Mouse (Mus musculus) MEL (cell line): Measurements from ENCODE around the gene Ndufa7. TPM values are rescaled to one million over a fixed set of nuclear protein-coding genes. Genes with fewer than 3 reads are reported as not detected.

Experiments used
- DNase-seq: peaks from one replicate; pipeline ENCODE4 v3.0.0; 2011; ENCODE audit warnings: low read depth, low spot score
- H3K27ac ChIP-seq: 2 replicates; pipeline ENCODE4 v1.5.1; 2012; ENCODE audit warnings: low read depth, mild to moderate bottlenecking, control low read depth, low read length, moderate library complexity; ENCODE audit not compliant: control insufficient read depth
- H3K27me3 ChIP-seq, 2 experiments: fragments of 150-350 bp in 1 of 2; sonication (generic) in 1 of 2; 2 replicates each; pipeline ENCODE4 v1.6.1; 2012; ENCODE audit warnings: low read length in 2 of 2, mild to moderate bottlenecking in 2 of 2, improper control_type of control experiment in 1 of 2, moderate library complexity in 1 of 2; ENCODE audit not compliant: insufficient read depth in 2 of 2, control insufficient read depth in 1 of 2
- H3K36me3 ChIP-seq, 2 experiments: 2 replicates each; pipeline ENCODE4 v1.6.1; 2012 to 2014; ENCODE audit warnings: low read length in 2 of 2, improper control_type of control experiment in 1 of 2, inconsistent platforms in 1 of 2, mild to moderate bottlenecking in 1 of 2; ENCODE audit not compliant: insufficient read depth in 2 of 2, control insufficient read depth in 1 of 2
- H3K4me1 ChIP-seq, 2 experiments: fragments of 150-350 bp in 1 of 2; sonication (generic) in 1 of 2; 2 replicates each; pipeline ENCODE4 v1.6.1; 2012; ENCODE audit warnings: low read length in 2 of 2, improper control_type of control experiment in 1 of 2, mild to moderate bottlenecking in 1 of 2; ENCODE audit not compliant: insufficient read depth in 2 of 2, control insufficient read depth in 1 of 2
- H3K4me3 ChIP-seq, 2 experiments: fragments of 150-350 bp in 1 of 2; sonication (generic) in 1 of 2; 2 replicates each; pipeline ENCODE4 v1.5.1; 2012; ENCODE audit warnings: low read depth in 2 of 2, low read length in 2 of 2, mild to moderate bottlenecking in 2 of 2, moderate library complexity in 2 of 2, control low read depth in 1 of 2, improper control_type of control experiment in 1 of 2; ENCODE audit not compliant: control insufficient read depth in 1 of 2, insufficient read depth in 1 of 2
- H3K79me2 ChIP-seq: 2 replicates; pipeline ENCODE4 v1.6.1; 2012; ENCODE audit warnings: mild to moderate bottlenecking, low read length, moderate library complexity; ENCODE audit not compliant: control insufficient read depth, poor library complexity, insufficient read depth
- H3K9ac ChIP-seq: 2 replicates; pipeline ENCODE4 v1.6.1; 2012; ENCODE audit warnings: low read depth, mild to moderate bottlenecking, control low read depth, low read length, moderate library complexity; ENCODE audit not compliant: control insufficient read depth, poor library complexity, severe bottlenecking
- H3K9me3 ChIP-seq: fragments of 150-350 bp; sonication (generic); replicated peaks from 2 replicates; pipeline ENCODE4 v1.6.1; 2012; ENCODE audit warnings: mild to moderate bottlenecking, low read length, improper control_type of control experiment, moderate library complexity; ENCODE audit not compliant: insufficient read depth
- BHLHE40 ChIP-seq: IDR thresholded peaks from 2 replicates; pipeline ENCODE4 v1.6.1; 2012; ENCODE audit warnings: low read depth, mild to moderate bottlenecking, inconsistent platforms, low read length, improper control_type of control experiment, borderline replicate concordance
- CHD1 ChIP-seq: IDR thresholded peaks from 2 replicates; pipeline ENCODE4 v1.6.1; 2012; ENCODE audit warnings: low read depth, mild to moderate bottlenecking, inconsistent platforms, low read length, improper control_type of control experiment
- CHD2 ChIP-seq: IDR thresholded peaks from 2 replicates; pipeline ENCODE4 v1.6.1; 2011; ENCODE audit warnings: low read length, improper control_type of control experiment
- ELF1 ChIP-seq: IDR thresholded peaks from 2 replicates; pipeline ENCODE4 v1.6.1; 2014; ENCODE audit warnings: low read depth, mild to moderate bottlenecking, inconsistent platforms, low read length, improper control_type of control experiment, moderate library complexity
- EP300 ChIP-seq, 2 experiments: IDR thresholded peaks; 2 replicates each; pipeline ENCODE4 v1.6.1; 2011; ENCODE audit warnings: improper control_type of control experiment in 2 of 2, low read length in 2 of 2, low read depth in 1 of 2, mild to moderate bottlenecking in 1 of 2
- ETS1 ChIP-seq: IDR thresholded peaks from 2 replicates; pipeline ENCODE4 v1.6.1; 2012; ENCODE audit warnings: low read depth, mild to moderate bottlenecking, inconsistent platforms, low read length, improper control_type of control experiment, moderate library complexity
- GABPA ChIP-seq: IDR thresholded peaks from 2 replicates; pipeline ENCODE4 v1.6.1; 2012; ENCODE audit warnings: low read depth, mild to moderate bottlenecking, inconsistent platforms, low read length, improper control_type of control experiment, moderate library complexity
- GATA1 ChIP-seq: IDR thresholded peaks from 2 replicates; pipeline ENCODE4 v1.6.1; 2011; ENCODE audit warnings: low read depth, low read length, improper control_type of control experiment
- HCFC1 ChIP-seq: IDR thresholded peaks from 2 replicates; pipeline ENCODE4 v1.6.1; 2012; ENCODE audit warnings: low read depth, mild to moderate bottlenecking, inconsistent platforms, low read length, improper control_type of control experiment, moderate library complexity
- JUND ChIP-seq: IDR thresholded peaks from 2 replicates; pipeline ENCODE4 v1.6.1; 2011; ENCODE audit warnings: low read depth, mild to moderate bottlenecking, improper control_type of control experiment, low read length
- KAT2A ChIP-seq: conservative IDR thresholded peaks from 2 replicates; pipeline ENCODE4 v1.6.1; 2012; ENCODE audit warnings: low read depth, low read length, improper control_type of control experiment, inconsistent platforms
- MAFK ChIP-seq: IDR thresholded peaks from 2 replicates; pipeline ENCODE4 v1.6.1; 2011; ENCODE audit warnings: low read depth, mild to moderate bottlenecking, low read length, improper control_type of control experiment, borderline replicate concordance
- MAX ChIP-seq: IDR thresholded peaks from 2 replicates; pipeline ENCODE4 v1.6.1; 2011; ENCODE audit warnings: low read length, improper control_type of control experiment
- MAZ ChIP-seq: IDR thresholded peaks from 2 replicates; pipeline ENCODE4 v1.6.1; 2012; ENCODE audit warnings: low read depth, mild to moderate bottlenecking, inconsistent platforms, low read length, improper control_type of control experiment
- MYB ChIP-seq: IDR thresholded peaks from 2 replicates; pipeline ENCODE4 v1.6.1; 2011; ENCODE audit warnings: mild to moderate bottlenecking, low read depth, low read length, improper control_type of control experiment
- MYC ChIP-seq: IDR thresholded peaks from 2 replicates; pipeline ENCODE4 v1.6.1; 2011; ENCODE audit warnings: low read depth, mild to moderate bottlenecking, low read length, improper control_type of control experiment, moderate library complexity
- NELFE ChIP-seq: IDR thresholded peaks from 2 replicates; pipeline ENCODE4 v1.6.1; 2011; ENCODE audit warnings: low read depth, low read length, improper control_type of control experiment
- NRF1 ChIP-seq: IDR thresholded peaks from 2 replicates; pipeline ENCODE4 v1.6.1; 2014; ENCODE audit warnings: low read depth, mild to moderate bottlenecking, inconsistent platforms, low read length, improper control_type of control experiment, moderate library complexity; ENCODE audit not compliant: poor library complexity, insufficient read depth, severe bottlenecking
- POLR2A ChIP-seq, 2 experiments: IDR thresholded peaks; 2 replicates each; pipeline ENCODE4 v1.6.1; 2011 to 2012; ENCODE audit warnings: low read length in 2 of 2, mild to moderate bottlenecking in 2 of 2, control low read depth in 1 of 2, improper control_type of control experiment in 1 of 2, low read depth in 1 of 2, moderate library complexity in 1 of 2; ENCODE audit not compliant: control insufficient read depth in 1 of 2, insufficient read depth in 1 of 2, poor library complexity in 1 of 2
- RAD21 ChIP-seq: IDR thresholded peaks from 2 replicates; pipeline ENCODE4 v1.6.1; 2011; ENCODE audit warnings: mild to moderate bottlenecking, low read depth, low read length, improper control_type of control experiment
- RCOR1 ChIP-seq: IDR thresholded peaks from 2 replicates; pipeline ENCODE4 v1.6.1; 2012; ENCODE audit warnings: low read depth, mild to moderate bottlenecking, inconsistent platforms, low read length, improper control_type of control experiment
- SIN3A ChIP-seq: IDR thresholded peaks from 2 replicates; pipeline ENCODE4 v1.6.1; 2012; ENCODE audit warnings: low read length, improper control_type of control experiment, inconsistent platforms
- SMC3 ChIP-seq: IDR thresholded peaks from 2 replicates; pipeline ENCODE4 v1.6.1; 2011; ENCODE audit warnings: low read depth, low read length, improper control_type of control experiment
- TAL1 ChIP-seq: IDR thresholded peaks from 2 replicates; pipeline ENCODE4 v1.6.1; 2012; ENCODE audit warnings: mild to moderate bottlenecking, inconsistent platforms, low read length, moderate library complexity, mixed read lengths
- TBP ChIP-seq: IDR thresholded peaks from 2 replicates; pipeline ENCODE4 v1.8.0; 2011; ENCODE audit warnings: low read depth, low read length, improper control_type of control experiment
- UBTF ChIP-seq: IDR thresholded peaks from 2 replicates; pipeline ENCODE4 v1.6.1; 2012; ENCODE audit warnings: low read depth, mild to moderate bottlenecking, inconsistent platforms, low read length, improper control_type of control experiment, moderate library complexity, borderline replicate concordance; ENCODE audit not compliant: insufficient read depth
- USF1 ChIP-seq: IDR thresholded peaks from 2 replicates; pipeline ENCODE4 v1.6.1; 2014; ENCODE audit warnings: low read depth, mild to moderate bottlenecking, inconsistent platforms, low read length, improper control_type of control experiment, moderate library complexity
- ZC3H11A ChIP-seq: IDR thresholded peaks from 2 replicates; pipeline ENCODE4 v1.6.1; 2012; ENCODE audit warnings: low read depth, mild to moderate bottlenecking, inconsistent platforms, low read length, improper control_type of control experiment
- ZKSCAN1 ChIP-seq: IDR thresholded peaks from 2 replicates; pipeline ENCODE4 v1.6.1; 2012; ENCODE audit warnings: low read depth, mild to moderate bottlenecking, inconsistent platforms, low read length, improper control_type of control experiment, moderate library complexity
- ZNF384 ChIP-seq: IDR thresholded peaks from 2 replicates; pipeline ENCODE4 v1.6.1; 2012; ENCODE audit warnings: low read depth, mild to moderate bottlenecking, inconsistent platforms, low read length, improper control_type of control experiment
- polyA plus RNA-seq, 2 experiments: library from polyadenylated mRNA; stranded (reverse) in 1 of 2; unstranded in 1 of 2; fragments of >175 nt in 1 of 2; fragments of >200 nt in 1 of 2; gene quantifications; 2 replicates each; pipeline versions ENCODE4 v1.2.1 to v1.2.4; 2012; ENCODE audit warnings: low replicate concordance in 2 of 2, low read depth in 1 of 2; ENCODE audit not compliant: insufficient read length in 2 of 2, insufficient read depth in 1 of 2, missing spikeins in 1 of 2
- total RNA-seq: library from RNA; depleted of rRNA; stranded (reverse); fragments of 300-350 nt; gene quantifications from 2 replicates; pipeline ENCODE4 v1.2.3, GENCODE M21; 2012

Ndufa7 gene
- total and polyA plus RNA-seq, 3 experiments, result 326 to 370 TPM; not detected in 1

- DNase-seq, result no peak
- peaks cover 4 to 5% of the 10 kb centered on the region in 2 experiments for H3K36me3 ChIP-seq
- H3K4me1 ChIP-seq, result peaks cover 0 to 5% of the 10 kb centered on the region in 2 experiments; a peak in 2 of 4 replicates
- H3K4me3 ChIP-seq, result peak overlapping the region; percentile 69 to 77
- H3K27me3 ChIP-seq, result no peaks in the 10 kb centered on the region
- peak overlapping the region; percentile 86 for H3K9ac ChIP-seq
- TF ChIP-seq BHLHE40, result no peak
- TF ChIP-seq MYB, result no peak
- TF ChIP-seq MYC, result no peak
- TF ChIP-seq HCFC1, result no peak
- no peak for TF ChIP-seq MAZ
- no peak for TF ChIP-seq ETS1
- TF ChIP-seq TBP, result no peak
- H3K79me2 ChIP-seq, result peaks cover 3% of the 10 kb centered on the region; the same call in 1 of the 2 replicates
- no peaks in the 10 kb centered on the region for H3K9me3 ChIP-seq
- H3K27ac ChIP-seq, result peak overlapping the region; percentile 63; the same call in 1 of the 2 replicates
These were observed 7.8 kb upstream of the Ndufa7 start for GRCm38 (mm10) chr17:33816612-33817011.

GRCm38 (mm10) chr17:33817184-33817968 is 7.0 kb upstream of the Ndufa7 start:
- H3K79me2 ChIP-seq, result peaks cover 3% of the 10 kb centered on the region; the same call in 1 of the 2 replicates
- H3K9me3 ChIP-seq, result no peaks in the 10 kb centered on the region
- H3K27me3 ChIP-seq, result no peaks in the 10 kb centered on the region
- peaks cover 0 to 8% of the 10 kb centered on the region in 2 experiments; a peak in 2 of 4 replicates for H3K4me1 ChIP-seq
- H3K9ac ChIP-seq, result peak overlapping the region; percentile 86
- H3K36me3 ChIP-seq, result peaks cover 6 to 7% of the 10 kb centered on the region in 2 experiments
- peak; percentile 98 for DNase-seq
- H3K4me3 ChIP-seq, result peak overlapping the region; percentile 69 to 77
- H3K27ac ChIP-seq, result peak overlapping the region; percentile 63
- peak; percentile 44 to 87; a peak in 2 of 4 replicates for TF ChIP-seq POLR2A (IDR thresholded peaks at IDR 0.05; ENCODE audit: control insufficient read depth in 1 of 2, insufficient read depth in 1 of 2, low read depth in 1 of 2, low read length in 2 of 2, poor library complexity in 1 of 2)
- TF ChIP-seq MAZ, result no peak
- TF ChIP-seq GABPA, result no peak
- no peak; the same call in 1 of the 2 replicates for TF ChIP-seq HCFC1
- TF ChIP-seq TBP, result no peak
- 0 out of 2 replicates have a peak, but pooled peaks have one; percentile 40 for TF ChIP-seq ELF1
- no peak for TF ChIP-seq ZKSCAN1
- TF ChIP-seq ZNF384, result no peak
- TF ChIP-seq MYB, result no peak
- TF ChIP-seq ZC3H11A, result no peak
- peak; percentile 89 for TF ChIP-seq NELFE
- peak; percentile 87 for TF ChIP-seq NRF1
- TF ChIP-seq UBTF, result no peak
- TF ChIP-seq MAFK, result no peak
- TF ChIP-seq RCOR1, result no peak
- no peak for TF ChIP-seq SMC3
- TF ChIP-seq TAL1, result no peak
- TF ChIP-seq USF1, result 0 out of 2 replicates have a peak, but pooled peaks have one; percentile 12
- TF ChIP-seq CHD2, result no peak
- no peak for TF ChIP-seq ETS1
- peak; percentile 62 for TF ChIP-seq MAX
- no peak for TF ChIP-seq RAD21
- TF ChIP-seq JUND, result no peak
- TF ChIP-seq EP300 (IDR thresholded peaks at IDR 0.05; ENCODE audit: low read depth in 1 of 2, low read length in 2 of 2), result no peak
- no peak for TF ChIP-seq KAT2A
- TF ChIP-seq GATA1, result no peak
- TF ChIP-seq BHLHE40, result no peak
- TF ChIP-seq SIN3A, result peak; percentile 55; the same call in 1 of the 2 replicates
- TF ChIP-seq CHD1, result no peak
